Mouse (Mus musculus) T-helper 2 cell (primary cell): ENCODE measurements around the gene Stk38.
"Not testable (repeated sequence)": the region's sequence is repeated elsewhere in the genome, so short reads cannot be mapped to it uniquely, and the experiment has no call there.

ENCODE experiments used
- in situ Hi-C: fragments of 300-600 bp; cut with MboI, MseI; formaldehyde crosslinking; loops from one replicate; pipeline ENCODE4 v1.15.1; 2025; ENCODE audit warnings: high pct_unique_total_duplicates

The Stk38 gene

GRCm38 (mm10) chr17:29009181-29009580 lies 1.4 kb upstream of the Stk38 start:
- in situ Hi-C loops = no loop called here

DNA sequence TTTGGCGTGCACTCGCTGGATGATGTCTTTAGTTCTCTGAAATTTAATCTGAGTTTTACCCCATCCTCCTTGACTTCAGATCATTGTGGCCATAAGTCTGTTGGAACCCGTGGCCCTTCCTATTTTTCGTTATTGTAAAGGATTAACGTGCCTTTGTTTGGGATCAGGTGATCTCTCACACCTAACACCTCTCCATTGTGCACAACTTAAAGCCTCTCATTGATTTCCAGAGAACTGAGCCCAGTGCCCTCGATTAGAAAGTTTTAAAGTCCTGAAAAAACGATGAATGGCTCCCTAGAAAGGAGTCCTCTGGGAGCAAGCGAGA lies 493 bp upstream of the Stk38 start:
- in situ Hi-C loops = no loop called here

GRCm38 (mm10) chr17:29007243-29007640 lies 553 bp downstream of the Stk38 start:
- in situ Hi-C loops = no loop called here

- in situ Hi-C loops = no loop called here
These were observed 983 bp downstream of the Stk38 start for GRCm38 (mm10) chr17:29006812-29007211.

GRCm38 (mm10) chr17:29005002-29005401 lies 2.8 kb downstream of the Stk38 start:
- in situ Hi-C loops = no loop called here

DNA sequence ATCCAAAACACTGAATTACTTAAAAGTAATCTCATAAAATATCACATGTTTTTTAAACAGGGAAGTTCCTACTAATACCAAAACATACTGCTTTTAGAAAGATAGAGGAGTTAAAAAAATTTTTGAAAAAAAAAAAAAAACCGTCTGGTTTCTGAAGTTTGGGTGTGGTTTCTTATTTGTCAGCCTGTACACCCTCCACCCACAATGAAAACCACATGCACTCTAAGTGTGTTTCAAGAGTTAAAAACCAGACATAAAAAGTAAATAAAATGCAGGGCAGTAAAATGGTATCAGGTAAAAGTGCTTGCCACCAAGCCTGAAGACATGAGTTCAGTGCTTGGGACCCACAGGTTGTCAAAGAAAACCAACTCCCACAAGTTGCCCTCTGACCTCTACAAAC lies 4.1 kb downstream of the Stk38 start:
- in situ Hi-C loops = no loop called here

GRCm38 (mm10) chr17:29000465-29000864 lies 7.3 kb downstream of the Stk38 start:
- in situ Hi-C loops = no loop called here

DNA sequence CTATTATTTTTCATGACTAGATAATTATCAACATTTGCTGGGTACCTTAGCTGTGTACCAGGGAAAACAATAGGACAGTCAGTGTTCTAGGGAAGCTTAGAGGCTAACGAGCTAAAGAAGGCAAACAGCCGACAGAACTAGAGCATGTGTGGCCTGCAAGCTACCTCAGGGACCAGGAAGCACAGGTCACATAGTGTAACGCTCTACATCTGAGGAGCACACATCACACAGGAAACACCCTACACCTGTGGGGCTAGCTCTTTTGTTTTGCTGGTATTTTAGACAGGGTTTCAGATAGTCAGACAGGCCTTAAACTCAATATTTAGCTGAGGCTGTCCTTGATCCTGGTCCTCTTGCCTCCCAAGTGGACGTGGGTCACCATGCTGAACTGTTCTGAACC lies 13.2 kb downstream of the Stk38 start:
- in situ Hi-C loops = no loop called here

GRCm38 (mm10) chr17:28993004-28993403 lies 14.8 kb downstream of the Stk38 start:
- in situ Hi-C loops = not testable (repeated sequence)

DNA sequence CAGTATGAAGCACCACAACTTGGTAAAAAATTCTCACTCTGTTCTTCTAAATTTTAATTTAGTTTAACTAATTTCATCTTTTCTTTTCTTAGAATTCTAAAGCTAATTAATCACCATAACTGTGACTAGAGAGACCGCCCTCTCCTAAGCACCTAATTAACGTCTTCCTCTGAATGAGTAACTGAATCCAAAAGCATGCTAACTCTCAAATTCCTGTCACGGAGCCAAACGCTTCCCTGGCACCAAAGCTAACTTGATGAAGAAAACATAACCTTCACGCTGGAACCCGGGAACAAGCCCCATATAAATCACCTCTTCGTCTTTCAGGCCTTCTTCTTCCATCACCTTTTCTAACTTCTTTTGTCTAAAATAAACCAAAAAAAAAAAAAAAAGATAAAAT lies 15.7 kb downstream of the Stk38 start:
- in situ Hi-C loops = no loop called here

GRCm38 (mm10) chr17:28991286-28991685 lies 16.5 kb downstream of the Stk38 start:
- in situ Hi-C loops = no loop called here

- in situ Hi-C loops = no loop called here
These were observed 17.7 kb downstream of the Stk38 start for GRCm38 (mm10) chr17:28990060-28990459.

DNA sequence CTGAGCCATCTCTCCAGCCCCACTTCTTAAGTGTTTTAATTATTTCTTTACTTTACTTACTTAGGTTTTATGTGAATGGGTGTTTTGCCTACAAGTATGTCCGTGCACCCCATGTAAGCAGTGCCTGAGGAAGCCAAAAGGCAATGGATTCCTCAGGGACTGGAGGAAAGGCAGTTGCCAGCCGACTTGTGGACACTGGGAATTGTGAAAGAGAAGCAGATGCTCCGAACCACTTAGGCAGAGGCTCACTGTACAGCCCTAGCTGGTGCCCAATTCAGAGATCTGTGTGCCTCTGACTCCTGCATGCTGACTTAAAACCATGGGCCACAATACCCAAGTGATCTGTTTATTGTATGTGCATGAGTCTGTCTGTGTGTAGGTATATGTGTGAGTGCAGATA lies 18.8 kb downstream of the Stk38 start:
- in situ Hi-C loops = no loop called here

GRCm38 (mm10) chr17:28988291-28988690 lies 19.5 kb downstream of the Stk38 start:
- in situ Hi-C loops = no loop called here

DNA sequence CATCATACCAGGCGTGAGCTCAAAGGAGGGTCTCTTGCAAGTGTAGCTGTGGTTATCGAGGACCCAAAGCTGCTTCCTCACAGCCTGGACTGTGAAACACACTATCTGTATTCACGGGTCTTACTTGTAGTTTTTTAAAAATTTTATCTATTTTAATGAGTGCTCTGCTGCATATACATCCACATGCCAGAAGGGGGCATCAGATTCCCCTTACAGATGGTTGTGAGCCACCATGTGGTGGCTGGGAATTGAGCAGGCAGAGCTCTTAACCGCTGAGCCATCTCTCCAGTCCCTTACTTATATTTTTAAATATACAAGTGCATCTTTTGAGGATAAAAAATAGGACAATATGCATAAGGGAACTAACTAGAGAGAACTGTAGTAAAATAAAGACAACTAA lies 20.1 kb downstream of the Stk38 start:
- in situ Hi-C loops = no loop called here

- in situ Hi-C loops = no loop called here
These were observed 21.0 kb downstream of the Stk38 start for GRCm38 (mm10) chr17:28986833-28987232.

DNA sequence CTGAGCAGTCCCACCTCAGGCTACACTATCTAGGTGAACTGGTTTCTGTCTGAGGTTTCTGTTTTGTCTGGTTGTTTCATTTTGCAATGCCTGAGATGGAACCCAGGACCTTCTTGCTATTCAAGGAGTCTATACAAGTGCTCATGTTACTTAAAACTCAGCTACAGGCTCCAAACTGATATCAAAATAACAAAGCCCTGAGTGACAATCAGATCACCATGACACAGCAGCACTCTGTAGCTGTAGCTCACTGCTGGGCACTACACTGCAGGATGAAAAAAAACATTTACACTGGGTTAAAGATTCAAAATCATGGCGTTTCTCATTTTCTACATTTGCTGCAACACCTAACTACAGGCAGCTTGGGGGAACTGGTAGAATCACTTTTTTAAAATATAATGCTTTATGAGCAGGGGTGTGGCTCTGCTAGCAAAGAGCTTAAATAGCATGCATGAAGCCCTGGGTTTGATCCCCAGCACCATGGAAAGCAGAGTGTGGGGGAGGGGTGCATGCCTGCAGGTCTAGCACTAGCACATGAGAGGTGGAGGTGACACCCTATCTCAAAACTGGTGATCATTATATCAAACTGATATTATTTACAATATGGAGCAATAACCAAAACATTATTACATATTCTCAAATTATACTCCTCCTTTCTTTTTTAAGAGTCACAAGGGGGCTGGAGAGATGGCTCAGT lies 22.9 kb downstream of the Stk38 start:
- in situ Hi-C loops = no loop called here

DNA sequence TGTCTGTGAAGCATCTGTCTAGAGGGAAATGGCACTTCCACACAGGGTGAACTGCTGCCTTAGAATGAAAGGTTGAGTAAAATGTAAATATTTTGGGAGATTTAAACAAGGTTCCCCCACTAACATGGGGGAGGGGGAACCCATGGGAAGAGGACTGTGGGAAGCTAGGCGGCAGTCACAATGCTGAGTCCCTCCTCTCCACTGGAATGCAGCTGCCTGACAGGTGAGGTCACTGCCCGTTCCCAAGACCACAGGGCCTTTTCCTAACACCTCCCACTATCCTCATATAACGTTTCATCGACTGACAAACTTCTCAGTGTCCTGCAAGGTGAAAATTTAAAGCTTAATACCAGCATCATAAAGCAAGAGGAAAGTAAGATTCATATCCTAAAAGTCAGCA lies 25.2 kb downstream of the Stk38 start:
- in situ Hi-C loops = no loop called here

DNA sequence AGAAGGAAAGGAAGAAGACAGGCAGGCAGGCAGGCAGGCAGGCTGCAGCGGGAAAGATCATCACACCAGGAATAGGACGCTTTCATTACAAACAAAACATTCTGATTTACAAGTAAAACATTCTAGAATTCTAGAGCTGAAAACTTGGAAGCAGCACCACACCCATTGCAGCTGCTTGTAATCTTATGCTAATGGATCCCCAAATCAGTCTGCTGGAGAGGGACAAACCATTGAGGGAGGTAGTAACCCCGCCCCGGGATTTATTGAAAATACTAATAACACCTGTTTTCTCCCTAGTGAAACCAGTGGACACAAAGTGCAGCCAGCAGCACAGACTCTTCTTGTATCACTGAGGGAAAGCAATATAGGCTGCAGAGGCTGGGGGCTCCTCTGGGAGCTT lies 26.7 kb downstream of the Stk38 start:
- in situ Hi-C loops = no loop called here

GRCm38 (mm10) chr17:28979091-28979490 lies 28.7 kb downstream of the Stk38 start:
- in situ Hi-C loops = no loop called here

DNA sequence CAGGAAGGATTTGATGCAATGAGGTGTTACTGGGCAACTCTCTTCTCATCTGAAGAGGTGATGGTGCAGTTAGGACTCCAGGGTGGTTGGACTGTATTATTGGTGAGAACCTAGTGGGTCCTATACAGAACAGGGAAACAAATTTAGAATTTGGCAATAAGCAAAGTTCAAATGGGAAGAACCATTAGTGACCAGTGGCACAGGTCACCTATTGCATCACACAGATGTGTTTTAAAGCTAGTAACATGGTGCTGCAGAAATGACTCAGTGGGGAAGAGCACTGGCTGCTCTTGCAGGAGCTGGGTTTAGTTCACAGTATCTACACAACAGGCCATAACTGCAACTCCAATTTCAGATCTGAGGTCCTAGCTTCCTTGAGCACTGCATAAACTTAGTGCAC lies 37.7 kb downstream of the Stk38 start:
- in situ Hi-C loops = no loop called here

GRCm38 (mm10) chr17:28967021-28967610 lies 40.7 kb downstream of the Stk38 start:
- in situ Hi-C loops = no loop called here

DNA sequence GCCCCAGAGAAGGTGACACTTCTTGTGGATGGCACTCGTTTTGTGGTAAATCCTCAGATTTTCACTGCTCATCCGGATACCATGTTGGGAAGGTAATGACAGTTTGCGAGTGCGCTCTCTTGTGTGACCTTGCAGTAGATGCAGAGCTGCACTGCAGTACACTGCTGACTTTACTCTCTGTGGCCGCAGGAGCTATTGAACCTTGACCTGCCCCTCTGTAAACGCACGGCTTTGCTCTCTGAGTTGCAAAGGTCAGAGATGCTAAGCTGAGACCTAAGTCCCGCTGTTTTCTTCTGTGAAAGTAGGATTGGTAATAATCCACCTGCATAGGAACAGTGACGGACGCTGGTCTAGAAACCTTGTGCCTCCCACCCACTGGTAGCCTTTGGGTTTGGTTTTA lies 46.2 kb downstream of the Stk38 start:
- in situ Hi-C loops = no loop called here

DNA sequence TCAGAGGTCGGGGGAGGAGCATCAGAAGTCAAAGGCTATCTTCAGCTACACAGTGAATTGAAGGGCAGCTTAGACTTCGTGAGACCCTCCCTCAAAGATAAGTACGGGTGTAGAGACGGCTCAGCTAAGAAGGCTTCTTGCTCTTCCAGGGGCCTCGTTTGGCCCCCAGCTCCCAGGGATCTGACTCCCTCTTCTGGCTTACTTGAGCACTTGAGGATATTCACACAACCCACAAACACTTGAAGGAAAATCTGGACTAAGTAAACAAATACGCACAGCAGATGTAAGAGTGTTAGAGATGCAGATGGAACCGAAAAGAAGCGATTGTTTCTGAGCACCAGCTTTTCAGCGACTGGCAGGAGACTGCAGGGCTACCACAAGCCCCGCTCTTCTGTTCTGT lies 47.2 kb downstream of the Stk38 start:
- in situ Hi-C loops = no loop called here
